Mouse (Mus musculus) kidney, embryonic 16.5 days (tissue): ENCODE measurements around the gene Bhlhe40. TPM values are rescaled to one million over a fixed set of nuclear protein-coding genes. Genes with fewer than 3 reads are reported as not detected.

Experiments
- ATAC-seq: fragments of 200-750 bp; cut with Nextera tagmentation; 2 replicates; pipeline ENCODE4 v1.8.0; 2017; ENCODE audit warnings: moderate TSS enrichment; ENCODE audit not compliant: low FRiP score, low TSS enrichment
- H3K27ac ChIP-seq: fragments of 300-500 bp; sonication (generic); 2 replicates; pipeline ENCODE4 v1.5.1; 2014; ENCODE audit warnings: low read length
- H3K27me3 ChIP-seq: fragments of 300-500 bp; sonication (generic); 2 replicates; pipeline ENCODE4 v1.6.1; 2014; ENCODE audit warnings: low read length, control low read depth, mixed read lengths; ENCODE audit not compliant: insufficient read depth
- H3K36me3 ChIP-seq: fragments of 300-500 bp; sonication (generic); 2 replicates; pipeline ENCODE4 v1.6.1; 2014; ENCODE audit warnings: low read length, control low read depth, mixed read lengths; ENCODE audit not compliant: insufficient read depth
- H3K4me1 ChIP-seq: fragments of 300-500 bp; sonication (generic); 2 replicates; pipeline ENCODE4 v1.6.1; 2014; ENCODE audit warnings: low read length, control low read depth, mixed read lengths; ENCODE audit not compliant: insufficient read depth
- H3K4me2 ChIP-seq: fragments of 300-500 bp; sonication (generic); replicated peaks from 2 replicates; pipeline ENCODE4 v1.6.1; 2014; ENCODE audit warnings: low read depth, low read length
- H3K4me3 ChIP-seq: fragments of 300-500 bp; sonication (generic); 2 replicates; pipeline ENCODE4 v1.5.1; 2014; ENCODE audit warnings: mild to moderate bottlenecking, low read length
- H3K9ac ChIP-seq: fragments of 300-500 bp; sonication (generic); replicated peaks from 2 replicates; pipeline ENCODE4 v1.6.1; 2014; ENCODE audit warnings: low read length
- H3K9me3 ChIP-seq: fragments of 300-500 bp; sonication (generic); 2 replicates; pipeline ENCODE4 v1.6.1; 2016; ENCODE audit warnings: low read length, control low read depth
- WGBS: fragments of 180-500 bp; shearing (Covaris S2); extraction: QIAGEN DNeasy Blood & Tissue Kit; methylation state at CpG from one replicate; pipeline ENCODE4 v1.1.7; 2014; 5-methylcytosine and 5-hydroxymethylcytosine counted together
- polyA plus RNA-seq: library from polyadenylated mRNA; unstranded; fragments of >200 nt; fragmentation: Nextera tagmentation; extraction: Ambion mirVana; gene quantifications from 2 replicates; pipeline ENCODE4 v1.2.1, GENCODE M21; 2015

Gene Bhlhe40
- polyA plus RNA-seq: 16.8 and 18.5 TPM in 2 replicates

- Histone ChIP-seq H3K9ac (peak within 1 kb of the TSS; percentile 75), H3K36me3 (peaks cover 10% of the 10 kb centered on the region), H3K4me2 (peak within 1 kb of the TSS; percentile 94), H3K27ac (peak within 1 kb of the TSS; percentile 99), H3K4me1 (peaks cover 22% of the 10 kb centered on the region), H3K4me3 (peak within 1 kb of the TSS; percentile 57), H3K9me3 (no peaks in the 10 kb centered on the region), H3K27me3 (no peaks in the 10 kb centered on the region; the same call in 1 of the 2 replicates)
- under 1% methylated on average over 22 of the region's 43 CpGs for WGBS
- peak; percentile 87 for ATAC-seq
Observed at GRCm38 (mm10) chr6:108660206-108660877, at the start of gene Bhlhe40. Bhlhe40 (plus strand) TSS chr6:108660629.

GRCm38 (mm10) chr6:108611663-108612062, 48.8 kb upstream of the Bhlhe40 start:
- Histone ChIP-seq H3K4me2 (no peak overlapping the region), H3K27ac (no peak overlapping the region), H3K4me3 (no peak overlapping the region), H3K4me1 (peaks cover 6% of the 10 kb centered on the region; the same call in 1 of the 2 replicates), H3K27me3 (no peaks in the 10 kb centered on the region), H3K9me3 (no peaks in the 10 kb centered on the region), H3K36me3 (no peaks in the 10 kb centered on the region), H3K9ac (no peak overlapping the region)
- ATAC-seq: no peak
- 58% methylated on average over 3 of the region's 3 CpGs for WGBS

GRCm38 (mm10) chr6:108618025-108618424, 42.4 kb upstream of the Bhlhe40 start:
- no peak overlapping the region for H3K9ac ChIP-seq
- 81% methylated on average over 10 of the region's 10 CpGs for WGBS
- H3K27me3 ChIP-seq: no peaks in the 10 kb centered on the region
- no peaks in the 10 kb centered on the region for H3K36me3 ChIP-seq
- no peak overlapping the region for H3K4me2 ChIP-seq
- ATAC-seq: no peak
- H3K27ac ChIP-seq: no peak overlapping the region
- H3K4me1 ChIP-seq: no peaks in the 10 kb centered on the region
- no peaks in the 10 kb centered on the region for H3K9me3 ChIP-seq
- H3K4me3 ChIP-seq: no peak overlapping the region

- no peak for ATAC-seq
- Histone ChIP-seq H3K9ac (no peak overlapping the region), H3K4me3 (no peak overlapping the region), H3K27ac (no peak overlapping the region), H3K27me3 (no peaks in the 10 kb centered on the region), H3K36me3 (no peaks in the 10 kb centered on the region), H3K4me2 (no peak overlapping the region), H3K4me1 (no peaks in the 10 kb centered on the region), H3K9me3 (no peaks in the 10 kb centered on the region)
- 86% methylated on average over 4 of the region's 4 CpGs for WGBS
Observed at GRCm38 (mm10) chr6:108623028-108623565, 37.3 kb upstream of the Bhlhe40 start.

- no peak overlapping the region for H3K4me3 ChIP-seq
- no peak for ATAC-seq
- 84% methylated on average over 4 of the region's 4 CpGs for WGBS
Observed at GRCm38 (mm10) chr6:108624915-108625314, 35.5 kb upstream of the Bhlhe40 start.

GRCm38 (mm10) chr6:108630701-108631100, 29.7 kb upstream of the Bhlhe40 start:
- H3K27ac ChIP-seq: no peak overlapping the region
- H3K36me3 ChIP-seq: no peaks in the 10 kb centered on the region
- no peak for ATAC-seq
- no peak overlapping the region for H3K4me2 ChIP-seq
- H3K9ac ChIP-seq: no peak overlapping the region
- H3K4me3 ChIP-seq: no peak overlapping the region
- H3K27me3 ChIP-seq: no peaks in the 10 kb centered on the region
- H3K4me1 ChIP-seq: no peaks in the 10 kb centered on the region
- no peaks in the 10 kb centered on the region for H3K9me3 ChIP-seq

More at GRCm38 (mm10) chr6:108624915-108625314, 35.5 kb upstream of the Bhlhe40 start:
- no peak overlapping the region for H3K4me2 ChIP-seq
- H3K36me3 ChIP-seq: no peaks in the 10 kb centered on the region
- no peaks in the 10 kb centered on the region for H3K4me1 ChIP-seq
- H3K9me3 ChIP-seq: no peaks in the 10 kb centered on the region
- no peak overlapping the region for H3K27ac ChIP-seq
- no peak overlapping the region for H3K9ac ChIP-seq
- H3K27me3 ChIP-seq: no peaks in the 10 kb centered on the region

- WGBS: 67% methylated on average over 6 of the region's 6 CpGs
Observed at GRCm38 (mm10) chr6:108638157-108638833, 22.1 kb upstream of the Bhlhe40 start.

GRCm38 (mm10) chr6:108642020-108642419, 18.4 kb upstream of the Bhlhe40 start:
- 71% methylated on average over 7 of the region's 7 CpGs for WGBS
- Histone ChIP-seq H3K4me1 (peaks cover 8% of the 10 kb centered on the region; the same call in 1 of the 2 replicates), H3K4me3 (no peak overlapping the region), H3K4me2 (no peak overlapping the region), H3K9ac (no peak overlapping the region), H3K27me3 (no peaks in the 10 kb centered on the region), H3K36me3 (no peaks in the 10 kb centered on the region), H3K27ac (no peak overlapping the region), H3K9me3 (no peaks in the 10 kb centered on the region)
- ATAC-seq: no peak

More at GRCm38 (mm10) chr6:108638157-108638833, 22.1 kb upstream of the Bhlhe40 start:
- H3K27ac ChIP-seq: peak overlapping the region; percentile 6; the same call in 1 of the 2 replicates
- no peaks in the 10 kb centered on the region for H3K27me3 ChIP-seq
- no peak overlapping the region for H3K4me3 ChIP-seq
- H3K36me3 ChIP-seq: no peaks in the 10 kb centered on the region
- H3K4me1 ChIP-seq: peaks cover 8% of the 10 kb centered on the region; the same call in 1 of the 2 replicates
- no peak overlapping the region for H3K9ac ChIP-seq
- ATAC-seq: peak; percentile 92; the same call in 1 of the 2 replicates
- H3K9me3 ChIP-seq: no peaks in the 10 kb centered on the region
- no peak overlapping the region for H3K4me2 ChIP-seq

- Histone ChIP-seq H3K27ac (no peak overlapping the region), H3K4me3 (no peak overlapping the region), H3K9ac (no peak overlapping the region), H3K4me1 (peaks cover 7% of the 10 kb centered on the region; the same call in 1 of the 2 replicates), H3K4me2 (no peak overlapping the region), H3K9me3 (no peaks in the 10 kb centered on the region), H3K36me3 (no peaks in the 10 kb centered on the region), H3K27me3 (no peaks in the 10 kb centered on the region)
- no peak for ATAC-seq
- 71% methylated on average over 6 of the region's 6 CpGs for WGBS
Observed at GRCm38 (mm10) chr6:108643035-108643434, 17.4 kb upstream of the Bhlhe40 start.
